Mouse (Mus musculus) brain, embryonic 14.5 days (tissue): Measurements from ENCODE around the gene Hps5. TPM values are rescaled to one million over a fixed set of nuclear protein-coding genes. Genes with fewer than 3 reads are reported as not detected.

Experiments
- DNase-seq: peaks from one replicate; pipeline ENCODE4 v3.0.0-alpha.2; 2011; ENCODE audit warnings: low read depth
- CTCF ChIP-seq: fragments of 200-500 bp; IDR thresholded peaks from 2 replicates; pipeline ENCODE4 v1.5.1; 2012; ENCODE audit warnings: inconsistent platforms, mild to moderate bottlenecking, moderate library complexity, borderline replicate concordance; ENCODE audit not compliant: insufficient read depth, insufficient read length; ENCODE audit errors: extremely low read depth
- POLR2A ChIP-seq: fragments of 200-500 bp; IDR thresholded peaks from 2 replicates; pipeline ENCODE4 v1.6.1; 2012; ENCODE audit warnings: mild to moderate bottlenecking, inconsistent platforms, borderline replicate concordance; ENCODE audit not compliant: poor library complexity, insufficient read depth, insufficient read length, severe bottlenecking; ENCODE audit errors: extremely low read depth
- polyA plus RNA-seq: library from polyadenylated mRNA; depleted of rRNA; stranded (reverse); fragments of >200 nt; gene quantifications from 2 replicates; pipeline ENCODE4 v1.2.3, GENCODE M21; 2012

Hps5 gene
- polyA plus RNA-seq, 1 experiment = 22.6 TPM

- DNase-seq = no peak
- no peak for TF ChIP-seq POLR2A
- no peak for TF ChIP-seq CTCF
Measured at GRCm38 (mm10) chr7:46810325-46810724, 14.5 kb upstream of the Hps5 start.

GRCm38 (mm10) chr7:46796779-46797178 is 915 bp upstream of the Hps5 start:
- TF ChIP-seq POLR2A (no peak), CTCF (no peak)
- no peak for DNase-seq

- TF ChIP-seq POLR2A (no peak), CTCF (no peak)
- DNase-seq = no peak
Measured at GRCm38 (mm10) chr7:46796206-46796679, 379 bp upstream of the Hps5 start.

GRCm38 (mm10) chr7:46793871-46794270 is 2.0 kb downstream of the Hps5 start:
- TF ChIP-seq POLR2A (no peak), CTCF (no peak)
- no peak for DNase-seq

- DNase-seq = no peak
Measured at GRCm38 (mm10) chr7:46789177-46789849, 6.6 kb downstream of the Hps5 start.

GRCm38 (mm10) chr7:46770706-46771105 is 25.2 kb downstream of the Hps5 start:
- TF ChIP-seq CTCF (peak; percentile 95), POLR2A (no peak)
- peak; percentile 71 for DNase-seq

More at GRCm38 (mm10) chr7:46789177-46789849, 6.6 kb downstream of the Hps5 start:
- TF ChIP-seq POLR2A (no peak), CTCF (no peak)

- no peak for DNase-seq
Measured at GRCm38 (mm10) chr7:46768451-46768850, 27.4 kb downstream of the Hps5 start.

GRCm38 (mm10) chr7:46767371-46767770 is 28.5 kb downstream of the Hps5 start:
- no peak for TF ChIP-seq CTCF
- TF ChIP-seq POLR2A = no peak
- no peak for DNase-seq

More at GRCm38 (mm10) chr7:46768451-46768850, 27.4 kb downstream of the Hps5 start:
- TF ChIP-seq POLR2A (no peak), CTCF (no peak)

GRCm38 (mm10) chr7:46764672-46765071 is 31.2 kb downstream of the Hps5 start:
- TF ChIP-seq CTCF (no peak), POLR2A (no peak)
- no peak for DNase-seq

GRCm38 (mm10) chr7:46762601-46763000 is 33.3 kb downstream of the Hps5 start:
- TF ChIP-seq CTCF (no peak), POLR2A (no peak)
- DNase-seq = no peak

- no peak for TF ChIP-seq CTCF
- TF ChIP-seq POLR2A = no peak
- DNase-seq = no peak
Measured at GRCm38 (mm10) chr7:46761049-46761795, 34.6 kb downstream of the Hps5 start.

- TF ChIP-seq POLR2A = no peak
- no peak for TF ChIP-seq CTCF
- DNase-seq = no peak
Measured at GRCm38 (mm10) chr7:46751490-46751889, 44.4 kb downstream of the Hps5 start, which contains the start of gene Saa2. Gene Saa2, plus strand, starts transcription at chr7:46751790.

- TF ChIP-seq POLR2A = no peak
- no peak for TF ChIP-seq CTCF
- peak; percentile 10 for DNase-seq
Measured at GRCm38 (mm10) chr7:46748459-46748858, 47.4 kb downstream of the Hps5 start.
